Mouse (Mus musculus): Measurements from ENCODE around the gene Rtl10.

Rtl10 gene

DNA sequence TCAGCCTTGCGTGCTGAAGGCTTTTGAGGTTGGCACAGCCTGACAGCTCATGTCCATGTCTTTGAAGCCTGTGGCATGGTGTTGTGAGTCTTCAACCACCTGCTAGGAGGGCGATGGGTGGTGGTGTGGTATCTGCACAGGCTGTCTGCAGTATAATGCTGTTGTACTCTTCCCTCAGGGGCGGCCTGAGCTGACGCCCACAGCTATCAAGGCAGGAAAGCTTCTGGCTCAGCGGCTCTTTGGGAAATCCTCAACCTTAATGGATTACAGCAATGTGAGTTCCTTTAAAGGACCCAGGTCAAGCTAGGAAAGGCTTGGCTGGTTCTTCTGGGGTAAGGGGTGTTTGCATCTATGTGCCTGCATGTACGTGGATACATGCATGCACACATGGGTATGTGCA is 26.7 kb upstream of the Rtl10 start:
- H3K36me3 ChIP-seq (ENCODE audit: control insufficient read depth, insufficient read depth, low read length, poor library complexity, severe bottlenecking) = no peaks in the 10 kb centered on the region; the same call in 1 of the 2 replicates
- H3K27me3 ChIP-seq (ENCODE audit: control insufficient read depth, insufficient read depth, low read length, poor library complexity, severe bottlenecking) = no peaks in the 10 kb centered on the region
- no peak for DNase-seq (ENCODE audit: low read depth, low spot score)

DNA sequence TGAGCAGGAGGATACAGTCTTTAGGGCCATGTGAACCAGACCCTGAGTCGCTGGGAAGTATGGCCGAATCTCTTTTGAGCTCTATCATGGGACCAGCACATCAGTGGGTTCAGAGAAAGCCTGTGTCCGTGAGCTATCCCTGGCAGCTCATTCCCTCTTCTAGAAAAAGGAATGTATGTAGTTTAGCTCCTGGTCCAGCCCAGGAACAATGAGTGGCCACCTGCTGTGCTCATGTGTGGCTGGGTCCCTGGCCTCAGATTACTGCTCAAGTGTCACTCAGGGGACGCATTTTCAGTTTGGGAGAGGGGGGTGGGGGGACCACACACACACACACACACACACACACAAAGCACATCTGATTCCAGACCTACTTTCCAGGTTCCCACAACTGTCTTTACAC is 26.3 kb upstream of the Rtl10 start:
- no peaks in the 10 kb centered on the region for H3K27me3 ChIP-seq (ENCODE audit: control insufficient read depth, insufficient read depth, low read length, poor library complexity, severe bottlenecking)

DNA sequence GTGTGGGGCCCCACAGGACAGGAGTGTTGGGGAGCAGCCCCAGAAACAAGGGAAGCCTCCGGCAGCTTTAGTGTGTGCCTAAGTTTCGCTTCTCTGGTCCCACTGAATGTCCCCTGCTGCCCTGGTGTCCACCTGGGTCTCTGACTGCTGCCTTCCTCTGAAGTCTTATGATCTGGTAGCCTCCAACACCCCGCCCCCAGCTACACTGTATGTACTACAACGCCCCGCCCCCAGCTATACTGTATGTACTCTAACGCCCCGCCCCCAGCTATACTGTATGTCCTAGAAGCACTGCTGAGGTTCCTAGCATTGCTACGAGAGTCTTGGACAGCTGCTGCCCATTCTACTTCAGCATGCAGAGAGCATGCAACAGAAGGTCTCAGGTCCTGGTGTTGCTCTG is 25.7 kb upstream of the Rtl10 start:
- Histone ChIP-seq H3K27me3 (ENCODE audit: control insufficient read depth, insufficient read depth, low read length, poor library complexity, severe bottlenecking) (no peaks in the 10 kb centered on the region), H3K36me3 (ENCODE audit: control insufficient read depth, insufficient read depth, low read length, poor library complexity, severe bottlenecking) (no peaks in the 10 kb centered on the region; the same call in 1 of the 2 replicates)
- no peak for DNase-seq (ENCODE audit: low read depth, low spot score)

More for the DNA sequence above, 26.3 kb upstream of the Rtl10 start:
- no peak for DNase-seq (ENCODE audit: low read depth, low spot score)
- H3K36me3 ChIP-seq (ENCODE audit: control insufficient read depth, insufficient read depth, low read length, poor library complexity, severe bottlenecking) = no peaks in the 10 kb centered on the region; the same call in 1 of the 2 replicates

DNA sequence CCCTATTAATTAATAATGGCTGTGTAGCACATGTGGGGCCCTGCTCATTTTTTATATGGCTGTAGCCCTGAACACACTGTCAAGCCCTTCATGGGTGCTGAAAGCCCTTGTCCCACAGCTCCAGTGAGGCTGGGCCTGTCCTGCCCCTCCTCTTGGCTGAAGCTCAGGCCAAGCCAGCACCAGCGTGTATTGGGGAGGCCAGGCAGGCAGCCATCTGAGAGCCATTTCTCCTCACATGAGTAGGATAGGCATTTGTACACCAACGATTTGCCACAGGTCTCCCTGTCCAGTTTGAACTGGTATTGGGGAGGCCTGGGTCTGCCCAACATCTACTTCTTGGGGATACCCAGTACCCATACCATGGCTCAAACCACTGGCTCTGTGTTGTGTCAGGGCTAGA is 24.7 kb upstream of the Rtl10 start:
- Histone ChIP-seq H3K36me3 (ENCODE audit: control insufficient read depth, insufficient read depth, low read length, poor library complexity, severe bottlenecking) (no peaks in the 10 kb centered on the region; the same call in 1 of the 2 replicates), H3K27me3 (ENCODE audit: control insufficient read depth, insufficient read depth, low read length, poor library complexity, severe bottlenecking) (no peaks in the 10 kb centered on the region)
- no peak for DNase-seq (ENCODE audit: low read depth, low spot score)

DNA sequence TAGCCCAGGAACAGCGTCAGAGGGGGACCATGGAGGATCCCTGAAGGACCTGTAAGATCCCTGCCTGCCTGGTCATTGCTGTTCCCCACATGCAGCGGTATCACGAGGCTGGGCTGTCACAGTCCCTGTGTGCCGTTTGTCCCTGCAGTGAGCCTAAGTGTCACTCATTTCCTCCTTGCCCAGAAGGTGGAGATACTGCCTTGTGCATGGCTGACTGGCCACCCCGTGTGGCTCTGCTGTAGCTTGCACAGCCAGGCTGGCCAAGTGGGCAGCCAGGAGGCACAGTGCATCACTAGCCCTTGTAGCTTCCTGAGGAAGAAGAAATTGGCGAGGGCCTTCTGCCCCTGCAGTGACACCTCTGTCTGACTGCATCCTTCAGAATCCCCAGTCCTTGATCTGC is 20.7 kb upstream of the Rtl10 start:
- no peaks in the 10 kb centered on the region; the same call in 1 of the 2 replicates for H3K36me3 ChIP-seq (ENCODE audit: control insufficient read depth, insufficient read depth, low read length, poor library complexity, severe bottlenecking)
- no peak for DNase-seq (ENCODE audit: low read depth, low spot score)

DNA sequence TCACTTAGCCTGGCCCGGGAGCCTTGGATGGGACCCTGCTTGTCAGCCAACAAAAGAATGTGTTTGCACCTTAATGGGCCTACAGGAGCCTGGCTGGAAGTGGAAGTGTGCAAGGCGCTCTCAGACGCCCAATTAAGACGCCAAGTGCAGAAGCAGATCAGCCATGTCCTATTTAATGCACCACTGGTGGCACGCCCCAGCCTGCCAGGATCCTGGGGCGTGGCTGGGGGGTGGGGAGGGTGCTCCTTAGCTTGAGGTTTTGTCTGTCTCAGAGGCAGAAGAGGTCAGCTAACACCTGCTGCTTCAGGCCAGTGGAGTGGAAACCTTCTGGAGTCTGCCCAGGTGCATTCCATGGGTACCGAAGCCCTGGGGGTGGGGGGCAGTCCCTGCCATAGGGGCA is 19.0 kb upstream of the Rtl10 start:
- Histone ChIP-seq H3K27me3 (ENCODE audit: control insufficient read depth, insufficient read depth, low read length, poor library complexity, severe bottlenecking) (no peaks in the 10 kb centered on the region), H3K36me3 (ENCODE audit: control insufficient read depth, insufficient read depth, low read length, poor library complexity, severe bottlenecking) (no peaks in the 10 kb centered on the region; the same call in 1 of the 2 replicates)
- peak; percentile 20 for DNase-seq (ENCODE audit: low read depth, low spot score)

More for the DNA sequence above, 20.7 kb upstream of the Rtl10 start:
- H3K27me3 ChIP-seq (ENCODE audit: control insufficient read depth, insufficient read depth, low read length, poor library complexity, severe bottlenecking) = no peaks in the 10 kb centered on the region

DNA sequence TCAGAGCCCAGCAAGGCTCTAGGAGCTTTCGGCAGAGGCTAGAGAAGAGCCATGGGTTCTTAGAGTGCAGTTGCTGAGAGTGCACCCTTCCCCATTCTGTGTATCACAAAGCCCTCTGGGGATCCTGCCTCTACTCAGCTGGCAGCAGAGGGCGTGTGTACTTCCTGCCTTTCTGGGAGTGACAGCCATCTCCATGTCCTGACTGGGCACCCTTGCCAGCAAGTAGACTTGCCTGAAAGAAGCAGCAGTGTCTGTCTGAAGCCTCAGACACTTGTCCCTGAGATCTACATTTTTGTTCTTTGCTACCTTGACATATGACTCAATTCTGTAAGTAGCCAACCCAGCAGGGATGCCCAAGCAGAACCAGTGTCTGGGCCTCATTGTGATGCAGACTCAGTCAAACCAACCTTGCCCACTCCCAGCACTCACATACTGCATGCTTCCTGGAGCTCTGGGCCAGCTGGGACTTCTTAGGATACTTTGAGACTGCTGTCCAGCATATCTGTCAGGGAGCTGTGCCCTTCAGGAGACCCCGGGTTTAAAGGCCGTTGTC is 17.7 kb upstream of the Rtl10 start:
- Histone ChIP-seq H3K36me3 (ENCODE audit: control insufficient read depth, insufficient read depth, low read length, poor library complexity, severe bottlenecking) (no peaks in the 10 kb centered on the region; the same call in 1 of the 2 replicates), H3K27me3 (ENCODE audit: control insufficient read depth, insufficient read depth, low read length, poor library complexity, severe bottlenecking) (no peaks in the 10 kb centered on the region)
- DNase-seq (ENCODE audit: low read depth, low spot score) = no peak

DNA sequence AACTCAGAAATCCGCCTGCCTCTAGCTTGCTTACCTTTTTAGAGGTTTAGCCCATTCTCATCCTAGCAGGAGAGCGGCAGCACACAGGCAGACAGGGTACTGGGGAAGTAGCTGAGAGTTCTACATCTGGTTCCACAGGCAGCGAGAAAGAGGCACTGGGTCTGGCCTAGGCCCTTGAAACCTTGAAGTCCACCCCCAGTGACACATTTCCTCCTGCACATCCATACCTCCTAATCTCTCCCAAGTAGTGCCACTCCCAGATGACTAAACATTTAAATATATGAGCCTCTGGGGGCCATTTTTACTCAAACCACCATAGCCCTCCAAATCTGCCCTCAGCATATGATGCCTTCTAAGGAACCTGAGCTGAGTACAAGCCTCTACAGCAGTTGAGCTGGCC is 16.3 kb upstream of the Rtl10 start:
- DNase-seq (ENCODE audit: low read depth, low spot score) = no peak
- no peaks in the 10 kb centered on the region for H3K27me3 ChIP-seq (ENCODE audit: control insufficient read depth, insufficient read depth, low read length, poor library complexity, severe bottlenecking)
- no peaks in the 10 kb centered on the region for H3K36me3 ChIP-seq (ENCODE audit: control insufficient read depth, insufficient read depth, low read length, poor library complexity, severe bottlenecking)

DNA sequence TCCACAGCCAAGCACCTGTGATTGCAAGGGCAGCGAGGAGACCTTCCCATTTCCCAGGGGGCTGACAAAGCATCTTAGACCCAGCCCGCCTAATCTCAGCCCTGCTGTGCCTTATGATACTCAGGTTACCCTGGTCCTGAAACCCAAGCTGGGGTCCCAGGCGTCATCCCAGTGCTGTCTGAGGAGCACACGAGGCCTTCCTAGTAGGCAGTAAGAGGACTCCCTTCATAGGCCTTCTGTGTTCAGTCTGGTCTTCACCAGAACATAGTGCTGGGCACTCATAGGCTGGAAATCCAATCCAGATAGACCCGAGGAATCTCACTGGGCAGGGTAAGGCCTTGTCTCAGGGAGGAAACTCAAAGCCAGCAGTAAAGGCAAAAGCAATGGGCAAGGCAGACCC is 14.9 kb upstream of the Rtl10 start:
- Histone ChIP-seq H3K36me3 (ENCODE audit: control insufficient read depth, insufficient read depth, low read length, poor library complexity, severe bottlenecking) (no peaks in the 10 kb centered on the region), H3K27me3 (ENCODE audit: control insufficient read depth, insufficient read depth, low read length, poor library complexity, severe bottlenecking) (no peaks in the 10 kb centered on the region)
- no peak for DNase-seq (ENCODE audit: low read depth, low spot score)

DNA sequence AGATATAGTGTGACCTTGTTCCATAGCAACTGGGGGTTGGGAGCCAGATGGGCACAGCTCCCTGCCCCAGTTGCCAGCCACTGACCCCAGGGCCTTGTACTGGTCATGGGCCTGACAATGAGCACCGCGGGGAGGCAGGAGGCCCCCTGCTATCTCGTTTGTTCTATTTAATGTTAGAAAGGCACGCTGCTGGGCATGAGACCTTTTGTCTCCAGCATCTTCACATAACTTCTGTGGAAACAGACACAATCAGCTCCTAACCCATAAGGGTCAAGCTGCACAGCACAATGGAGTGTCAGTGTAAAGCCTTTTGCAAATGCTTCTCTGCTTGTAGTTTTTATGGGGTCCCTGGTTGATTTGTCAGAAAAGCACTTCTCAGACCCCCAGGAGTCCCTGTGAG is 14.3 kb upstream of the Rtl10 start:
- no peaks in the 10 kb centered on the region for H3K36me3 ChIP-seq (ENCODE audit: control insufficient read depth, insufficient read depth, low read length, poor library complexity, severe bottlenecking)
- no peaks in the 10 kb centered on the region for H3K27me3 ChIP-seq (ENCODE audit: control insufficient read depth, insufficient read depth, low read length, poor library complexity, severe bottlenecking)
- DNase-seq (ENCODE audit: low read depth, low spot score) = no peak

DNA sequence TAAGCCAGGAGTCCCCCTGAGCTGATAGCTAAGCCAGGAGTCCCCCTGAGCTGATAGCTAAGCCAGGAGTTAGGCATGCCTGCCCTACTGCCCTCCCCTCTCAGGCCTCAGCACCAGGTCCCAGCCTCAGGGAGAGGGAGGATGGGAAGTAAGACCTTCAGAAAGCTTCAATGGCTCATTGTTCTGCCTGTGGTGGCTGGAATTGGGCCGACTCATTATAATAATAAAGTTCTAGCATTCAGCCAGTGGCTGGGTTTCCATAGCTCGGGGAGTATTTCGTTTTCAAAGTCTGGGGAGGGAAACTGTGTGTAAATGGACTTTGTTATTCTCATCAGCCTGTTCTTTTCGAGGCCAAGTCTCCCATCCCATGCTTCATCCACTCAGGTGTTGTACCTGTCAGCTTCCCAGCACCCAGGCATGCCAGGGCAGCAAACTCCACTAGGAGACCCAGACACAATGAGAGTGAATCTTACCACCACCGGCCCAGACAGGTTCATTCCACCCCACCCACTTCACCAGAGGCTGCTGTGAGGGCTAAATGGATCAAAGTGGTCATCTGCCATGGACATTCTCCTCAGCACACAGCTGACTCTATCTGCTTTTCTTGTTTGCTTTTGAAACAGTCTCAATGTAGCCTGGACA is 13.8 kb upstream of the Rtl10 start:
- H3K36me3 ChIP-seq (ENCODE audit: control insufficient read depth, insufficient read depth, low read length, poor library complexity, severe bottlenecking) = no peaks in the 10 kb centered on the region
- no peaks in the 10 kb centered on the region for H3K27me3 ChIP-seq (ENCODE audit: control insufficient read depth, insufficient read depth, low read length, poor library complexity, severe bottlenecking)
- DNase-seq (ENCODE audit: low read depth, low spot score) = no peak

DNA sequence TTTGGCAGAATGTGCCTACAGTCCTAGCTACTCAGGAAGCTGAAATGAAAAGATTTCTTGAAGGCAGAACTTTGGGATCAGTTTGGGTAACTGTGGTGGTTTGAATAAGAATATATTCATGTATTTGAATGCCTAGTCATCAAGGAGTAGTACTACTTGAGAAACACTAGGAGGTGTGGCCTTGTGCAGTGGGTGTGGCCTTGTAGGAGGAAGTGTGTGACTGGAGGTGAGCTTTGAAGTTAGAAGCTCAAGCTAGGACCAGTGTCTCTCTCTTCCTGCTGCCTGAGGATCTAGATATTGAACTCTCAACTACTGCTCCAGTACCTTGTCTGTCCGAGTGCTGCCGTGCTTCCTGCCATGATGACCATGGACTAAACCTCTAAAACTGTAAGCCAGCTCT is 12.6 kb upstream of the Rtl10 start:
- Histone ChIP-seq H3K36me3 (ENCODE audit: control insufficient read depth, insufficient read depth, low read length, poor library complexity, severe bottlenecking) (no peaks in the 10 kb centered on the region), H3K27me3 (ENCODE audit: control insufficient read depth, insufficient read depth, low read length, poor library complexity, severe bottlenecking) (no peaks in the 10 kb centered on the region)
- DNase-seq (ENCODE audit: low read depth, low spot score) = no peak

DNA sequence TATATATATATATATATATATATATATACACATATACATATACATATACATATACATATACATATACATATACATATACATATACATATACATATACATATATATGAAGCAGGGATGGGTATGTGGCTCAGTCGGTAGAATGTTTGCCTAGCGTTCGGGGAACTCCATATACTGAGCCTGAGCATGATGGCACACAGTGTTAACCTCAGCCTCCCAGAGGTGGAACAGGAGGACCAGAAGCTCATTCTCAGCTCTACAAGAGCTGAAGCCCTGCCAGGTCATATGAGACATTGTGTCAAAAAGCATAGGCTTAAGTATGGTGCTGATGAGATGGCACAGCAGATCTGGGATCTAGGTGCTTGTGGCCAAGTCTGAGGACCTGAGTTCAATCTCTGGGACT is 8.4 kb upstream of the Rtl10 start:
- Histone ChIP-seq H3K27me3 (ENCODE audit: control insufficient read depth, insufficient read depth, low read length, poor library complexity, severe bottlenecking) (no peaks in the 10 kb centered on the region), H3K36me3 (ENCODE audit: control insufficient read depth, insufficient read depth, low read length, poor library complexity, severe bottlenecking) (no peaks in the 10 kb centered on the region)
- DNase-seq (ENCODE audit: low read depth, low spot score) = no peak

DNA sequence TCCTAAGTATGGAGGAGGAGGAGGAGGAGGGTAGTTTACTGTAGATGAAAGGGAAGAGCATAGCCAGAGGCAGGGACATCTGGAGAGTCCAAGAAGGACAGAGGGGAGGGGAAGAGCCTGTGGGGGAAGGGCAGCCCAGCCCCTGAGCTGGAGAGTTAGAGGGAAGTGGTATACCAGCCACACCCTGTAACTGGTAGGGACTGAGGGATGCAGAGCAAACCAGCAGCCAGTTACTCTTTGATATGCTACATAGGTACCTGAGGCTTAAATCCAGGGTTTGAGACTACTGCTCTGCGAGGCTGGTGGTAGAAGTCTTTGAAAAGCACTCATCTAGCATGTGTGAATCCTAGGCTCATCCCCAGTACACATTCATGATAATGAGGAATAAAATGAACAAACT is 7.8 kb upstream of the Rtl10 start:
- no peaks in the 10 kb centered on the region for H3K27me3 ChIP-seq (ENCODE audit: control insufficient read depth, insufficient read depth, low read length, poor library complexity, severe bottlenecking)
- H3K36me3 ChIP-seq (ENCODE audit: control insufficient read depth, insufficient read depth, low read length, poor library complexity, severe bottlenecking) = no peaks in the 10 kb centered on the region
- DNase-seq (ENCODE audit: low read depth, low spot score) = no peak

DNA sequence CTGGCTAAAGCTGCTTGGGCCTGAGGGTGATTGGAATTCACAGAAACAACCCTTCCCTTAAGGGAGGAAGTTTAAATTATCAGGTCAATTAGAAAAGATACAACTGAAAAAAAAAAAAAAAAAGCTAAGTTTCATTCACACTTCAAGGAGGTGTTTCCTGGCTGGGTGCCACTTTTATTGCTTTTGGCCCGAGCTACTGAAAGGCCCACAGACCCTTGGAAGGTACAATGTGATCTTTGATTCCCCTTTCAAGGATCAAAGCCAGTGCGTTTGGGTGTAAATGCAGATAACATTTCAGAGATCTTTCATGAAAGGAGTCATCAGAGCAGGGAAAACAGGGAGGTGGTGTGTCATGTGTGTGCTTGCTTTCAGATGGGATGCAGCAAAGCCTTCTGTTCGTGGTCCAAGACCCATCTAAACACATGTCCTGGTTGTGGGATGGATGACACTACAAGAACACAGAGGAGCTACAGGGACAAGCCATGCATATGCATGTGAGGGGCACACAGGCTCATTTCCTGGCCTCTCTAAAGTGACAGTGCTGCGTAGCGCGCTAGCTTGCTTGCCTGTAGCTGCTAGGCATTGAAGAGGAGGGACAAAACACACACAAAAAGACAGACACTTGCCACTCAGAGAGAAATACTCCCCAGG is 711 bp upstream of the Rtl10 start:
- no peak for DNase-seq (ENCODE audit: low read depth, low spot score)
- Histone ChIP-seq H3K36me3 (ENCODE audit: control insufficient read depth, insufficient read depth, low read length, poor library complexity, severe bottlenecking) (no peaks in the 10 kb centered on the region), H3K27me3 (ENCODE audit: control insufficient read depth, insufficient read depth, low read length, poor library complexity, severe bottlenecking) (no peaks in the 10 kb centered on the region)
